Mouse (Mus musculus): ENCODE results near the gene Cd300ld3.

GRCm38 (mm10) chr11:115084595-115084994 is 36.4 kb upstream of the Cd300ld3 start:
- TF ChIP-seq TAL1 (IDR thresholded peaks at IDR 0.05; ENCODE audit: low read length) (no peak), GATA1 (IDR thresholded peaks at IDR 0.05; ENCODE audit: low read length) (no peak)
